Mouse (Mus musculus): ENCODE data around the gene Gpr1. TPM values are rescaled to one million over a fixed set of nuclear protein-coding genes. Genes with fewer than 3 reads are reported as not detected.

Gpr1 gene
- polyA plus RNA-seq, 1 experiment from 2014 or later, result 0.17 TPM

GRCm38 (mm10) chr1:63237371-63237770, 23.0 kb upstream of the Gpr1 start:
- H3K9me3 ChIP-seq (replicated peaks; ENCODE audit: low read length), result no peaks in the 10 kb centered on the region
- ATAC-seq (replicated peaks; ENCODE audit: low FRiP score, low read depth) (no peak), DNase-seq (ENCODE audit: low spot score) (no peak)
- TF ChIP-seq CTCF (IDR thresholded peaks at IDR 0.05; ENCODE audit: low read depth), result no peak
- no peak overlapping the region for H3K4me2 ChIP-seq (ENCODE audit: low read length)
- no peak overlapping the region for H3K9ac ChIP-seq (ENCODE audit: low read depth, low read length)
- no peaks in the 10 kb centered on the region for H3K36me3 ChIP-seq (ENCODE audit: insufficient read depth, low read length)
- H3K27me3 ChIP-seq (ENCODE audit: insufficient read depth, low read length), result no peaks in the 10 kb centered on the region
- H3K4me3 ChIP-seq (replicated peaks; ENCODE audit: low read depth, low read length), result no peak overlapping the region
- H3K4me1 ChIP-seq (replicated peaks; ENCODE audit: insufficient read depth, low read length), result no peaks in the 10 kb centered on the region
- H3K27ac ChIP-seq, result no peak overlapping the region
- 32% methylated on average over 5 of the region's 5 CpGs for WGBS

DNA sequence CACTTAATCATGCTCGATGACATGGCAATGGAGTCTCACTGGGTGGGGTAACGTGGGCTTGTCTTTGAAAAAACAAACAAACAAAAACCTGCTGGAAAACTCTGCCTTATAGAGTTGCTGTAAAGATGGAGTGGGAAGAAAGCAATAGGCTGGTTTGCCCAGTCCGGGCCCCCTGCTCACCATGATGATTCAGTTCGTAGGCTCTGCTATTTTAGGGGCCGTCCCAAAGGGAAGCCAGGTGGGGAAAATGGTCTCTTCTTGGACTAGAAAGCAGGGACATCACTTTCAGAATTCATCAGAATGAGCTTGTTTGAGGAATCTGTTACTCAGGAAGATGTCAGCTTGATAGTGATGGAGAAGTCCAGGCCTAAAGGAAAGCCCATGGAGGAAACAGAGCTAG, 12.9 kb upstream of the Gpr1 start:
- Histone ChIP-seq H3K36me3 (ENCODE audit: insufficient read depth, low read length) (no peaks in the 10 kb centered on the region), H3K4me1 (replicated peaks; ENCODE audit: insufficient read depth, low read length) (no peaks in the 10 kb centered on the region), H3K27ac (no peak overlapping the region), H3K9ac (ENCODE audit: low read depth, low read length) (no peak overlapping the region), H3K4me3 (replicated peaks; ENCODE audit: low read depth, low read length) (no peak overlapping the region), H3K27me3 (ENCODE audit: insufficient read depth, low read length) (no peaks in the 10 kb centered on the region), H3K4me2 (ENCODE audit: low read length) (no peak overlapping the region), H3K9me3 (replicated peaks; ENCODE audit: low read length) (no peaks in the 10 kb centered on the region)
- ATAC-seq (replicated peaks; ENCODE audit: low FRiP score, low read depth) (no peak), DNase-seq (ENCODE audit: low spot score) (no peak)
- whole genome bisulfite sequencing, result 40% methylated on average over 5 of the region's 5 CpGs
- no peak for TF ChIP-seq CTCF (IDR thresholded peaks at IDR 0.05; ENCODE audit: low read depth)

DNA sequence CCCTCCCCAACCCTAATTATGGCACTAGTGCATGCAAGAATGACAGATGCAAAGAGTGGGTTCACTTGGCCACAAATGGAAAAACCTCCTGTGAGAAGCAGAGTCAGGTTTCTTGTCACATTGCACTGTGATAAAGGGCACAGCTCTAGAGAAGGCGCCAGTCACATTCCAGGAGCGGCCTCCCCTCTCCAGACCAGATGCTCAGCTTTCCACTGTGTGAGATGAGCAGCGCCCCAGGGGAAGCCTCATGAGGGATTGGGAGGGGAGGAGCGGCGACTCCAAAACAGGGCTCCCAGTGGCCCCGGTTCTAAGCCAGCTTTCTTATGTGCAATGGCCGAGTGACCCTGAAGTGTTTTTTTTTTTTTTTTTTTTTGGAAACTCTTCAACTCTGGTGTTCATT, 11.5 kb upstream of the Gpr1 start:
- 10% methylated on average over 7 of the region's 7 CpGs for WGBS
- no peak overlapping the region for H3K9ac ChIP-seq (ENCODE audit: low read depth, low read length)
- H3K27ac ChIP-seq, result no peak overlapping the region
- H3K36me3 ChIP-seq (ENCODE audit: insufficient read depth, low read length), result no peaks in the 10 kb centered on the region
- no peaks in the 10 kb centered on the region for H3K4me1 ChIP-seq (replicated peaks; ENCODE audit: insufficient read depth, low read length)
- no peak overlapping the region for H3K4me2 ChIP-seq (ENCODE audit: low read length)
- no peaks in the 10 kb centered on the region for H3K9me3 ChIP-seq (replicated peaks; ENCODE audit: low read length)
- ATAC-seq (replicated peaks; ENCODE audit: low FRiP score, low read depth) (no peak), DNase-seq (ENCODE audit: low spot score) (peak; percentile 56)
- no peak overlapping the region for H3K4me3 ChIP-seq (replicated peaks; ENCODE audit: low read depth, low read length)
- no peak for TF ChIP-seq CTCF (IDR thresholded peaks at IDR 0.05; ENCODE audit: low read depth)
- no peaks in the 10 kb centered on the region for H3K27me3 ChIP-seq (ENCODE audit: insufficient read depth, low read length)

- Histone ChIP-seq H3K4me3 (replicated peaks; ENCODE audit: low read depth, low read length) (no peak overlapping the region), H3K4me1 (replicated peaks; ENCODE audit: insufficient read depth, low read length) (no peaks in the 10 kb centered on the region), H3K27ac (no peak overlapping the region), H3K4me2 (ENCODE audit: low read length) (no peak overlapping the region), H3K9me3 (replicated peaks; ENCODE audit: low read length) (no peaks in the 10 kb centered on the region), H3K27me3 (ENCODE audit: insufficient read depth, low read length) (no peaks in the 10 kb centered on the region), H3K9ac (ENCODE audit: low read depth, low read length) (no peak overlapping the region), H3K36me3 (ENCODE audit: insufficient read depth, low read length) (no peaks in the 10 kb centered on the region)
- ATAC-seq (replicated peaks; ENCODE audit: low FRiP score, low read depth) (no peak), DNase-seq (ENCODE audit: low spot score) (no peak)
- TF ChIP-seq CTCF (IDR thresholded peaks at IDR 0.05; ENCODE audit: low read depth), result no peak
- 86% methylated on average over 4 of the region's 4 CpGs for WGBS
Observed at GRCm38 (mm10) chr1:63225009-63225408, 10.7 kb upstream of the Gpr1 start.

- DNase-seq (ENCODE audit: low spot score) (no peak), ATAC-seq (replicated peaks; ENCODE audit: low FRiP score, low read depth) (no peak)
- Histone ChIP-seq H3K27ac (no peak overlapping the region), H3K9ac (ENCODE audit: low read depth, low read length) (no peak overlapping the region), H3K4me3 (replicated peaks; ENCODE audit: low read depth, low read length) (no peak overlapping the region), H3K9me3 (replicated peaks; ENCODE audit: low read length) (no peaks in the 10 kb centered on the region), H3K4me2 (ENCODE audit: low read length) (no peak overlapping the region), H3K27me3 (ENCODE audit: insufficient read depth, low read length) (no peaks in the 10 kb centered on the region), H3K36me3 (ENCODE audit: insufficient read depth, low read length) (no peaks in the 10 kb centered on the region), H3K4me1 (replicated peaks; ENCODE audit: insufficient read depth, low read length) (0 out of 2 replicates have a peak, but pooled peaks cover 4% of the 10 kb centered on the region)
- TF ChIP-seq CTCF (IDR thresholded peaks at IDR 0.05; ENCODE audit: low read depth), result no peak
- 93% methylated on average over 4 of the region's 4 CpGs for WGBS
Observed at GRCm38 (mm10) chr1:63219277-63219676, 4.9 kb upstream of the Gpr1 start.

DNA sequence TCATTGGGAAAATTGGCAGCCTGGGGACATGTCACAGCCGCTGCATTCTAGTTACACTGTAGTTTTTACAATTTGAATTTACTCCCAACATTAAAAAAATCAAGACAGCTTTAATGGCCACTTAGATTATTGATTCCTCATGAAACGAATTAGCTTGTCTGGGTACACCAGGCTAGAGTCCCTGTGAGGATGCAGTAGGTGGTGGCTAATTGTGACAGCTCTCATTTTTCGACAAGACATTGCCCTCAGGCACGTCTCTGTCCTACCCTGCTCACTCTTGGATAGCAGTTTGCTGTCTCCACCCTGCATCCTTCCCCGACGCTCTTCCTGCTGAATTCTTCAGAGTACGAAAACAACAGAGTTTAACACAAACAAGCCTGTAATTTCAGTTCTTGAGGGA, 288 bp upstream of the Gpr1 start:
- DNase-seq (ENCODE audit: low spot score), result no peak
- no peak for TF ChIP-seq CTCF (IDR thresholded peaks at IDR 0.05; ENCODE audit: low read depth)
- Histone ChIP-seq H3K27ac (no peak overlapping the region), H3K4me2 (ENCODE audit: low read length) (no peak overlapping the region), H3K36me3 (ENCODE audit: insufficient read depth, low read length) (no peaks in the 10 kb centered on the region), H3K9ac (ENCODE audit: low read depth, low read length) (no peak overlapping the region), H3K4me3 (replicated peaks; ENCODE audit: low read depth, low read length) (no peak overlapping the region), H3K9me3 (replicated peaks; ENCODE audit: low read length) (no peaks in the 10 kb centered on the region), H3K4me1 (replicated peaks; ENCODE audit: insufficient read depth, low read length) (0 out of 2 replicates have a peak, but pooled peaks cover 7% of the 10 kb centered on the region), H3K27me3 (ENCODE audit: insufficient read depth, low read length) (no peaks in the 10 kb centered on the region)
- WGBS, result 39% methylated on average over 7 of the region's 7 CpGs
- no peak for ATAC-seq (replicated peaks; ENCODE audit: low FRiP score, low read depth)
